Mouse (Mus musculus) ES-Bruce4 (cell line): ENCODE measurements at regions not wholly inside any gene's neighbourhood (a gene's known extent, or its start where the extent isn't known, plus 50 kb on each side); places are given as distances from the start of the nearest gene placed in this dataset.

Source experiments
- H3K27ac ChIP-seq: 2 replicates; pipeline ENCODE4 v1.5.1; 2012; ENCODE audit warnings: low read length, inconsistent platforms; ENCODE audit not compliant: insufficient read depth
- H3K27me3 ChIP-seq: 2 replicates; pipeline ENCODE4 v1.6.1; 2012; ENCODE audit warnings: mild to moderate bottlenecking, low read length, inconsistent platforms; ENCODE audit not compliant: control insufficient read depth, poor library complexity, insufficient read depth, severe bottlenecking
- H3K36me3 ChIP-seq: 2 replicates; pipeline ENCODE4 v1.6.1; 2012; ENCODE audit warnings: inconsistent platforms, mild to moderate bottlenecking, low read length, moderate library complexity; ENCODE audit not compliant: control insufficient read depth, poor library complexity, insufficient read depth, severe bottlenecking
- H3K4me1 ChIP-seq: one replicate; pipeline ENCODE4 v1.8.1; 2011; ENCODE audit warnings: low read length; ENCODE audit not compliant: control insufficient read depth, insufficient read depth
- H3K4me3 ChIP-seq: 2 replicates; pipeline ENCODE4 v1.5.1; 2011; ENCODE audit warnings: low read depth, mild to moderate bottlenecking, low read length
- H3K9ac ChIP-seq: 2 replicates; pipeline ENCODE4 v1.6.1; 2012; ENCODE audit warnings: low read depth, mild to moderate bottlenecking, inconsistent platforms; ENCODE audit not compliant: poor library complexity, severe bottlenecking
- H3K9me3 ChIP-seq: replicated peaks from 2 replicates; pipeline ENCODE4 v1.6.1; 2012; ENCODE audit warnings: mild to moderate bottlenecking, low read length, inconsistent platforms; ENCODE audit not compliant: control insufficient read depth, poor library complexity, insufficient read depth, severe bottlenecking
- CTCF ChIP-seq: IDR thresholded peaks from one replicate; pipeline ENCODE4 v1.8.1; 2011; ENCODE audit warnings: low read depth, low read length
- EP300 ChIP-seq: IDR thresholded peaks from 2 replicates; pipeline ENCODE4 v1.6.1; 2011; ENCODE audit warnings: low read depth, low read length; ENCODE audit not compliant: insufficient read depth
- POLR2A ChIP-seq: IDR thresholded peaks from one replicate; pipeline ENCODE4 v1.8.1; 2011; ENCODE audit warnings: low read length; ENCODE audit not compliant: insufficient read depth

GRCm38 (mm10) chr17:83101756-83102155 is 113.3 kb upstream of the Pkdcc start:
- H3K27ac ChIP-seq = no peak overlapping the region
- no peaks in the 10 kb centered on the region for H3K4me1 ChIP-seq
- no peak overlapping the region for H3K9ac ChIP-seq
- no peaks in the 10 kb centered on the region for H3K36me3 ChIP-seq
- no peak for TF ChIP-seq CTCF
- TF ChIP-seq EP300 = no peak
- TF ChIP-seq POLR2A = no peak
- no peaks in the 10 kb centered on the region for H3K27me3 ChIP-seq
- no peak overlapping the region for H3K4me3 ChIP-seq
- no peaks in the 10 kb centered on the region for H3K9me3 ChIP-seq

- Histone ChIP-seq H3K27ac (no peak overlapping the region), H3K9me3 (no peaks in the 10 kb centered on the region), H3K9ac (no peak overlapping the region), H3K4me3 (no peak overlapping the region), H3K27me3 (no peaks in the 10 kb centered on the region), H3K36me3 (no peaks in the 10 kb centered on the region), H3K4me1 (no peaks in the 10 kb centered on the region)
- TF ChIP-seq EP300 (no peak), CTCF (no peak), POLR2A (no peak)
Observed at GRCm38 (mm10) chr17:83102675-83103412, 112.2 kb upstream of the Pkdcc start.

DNA sequence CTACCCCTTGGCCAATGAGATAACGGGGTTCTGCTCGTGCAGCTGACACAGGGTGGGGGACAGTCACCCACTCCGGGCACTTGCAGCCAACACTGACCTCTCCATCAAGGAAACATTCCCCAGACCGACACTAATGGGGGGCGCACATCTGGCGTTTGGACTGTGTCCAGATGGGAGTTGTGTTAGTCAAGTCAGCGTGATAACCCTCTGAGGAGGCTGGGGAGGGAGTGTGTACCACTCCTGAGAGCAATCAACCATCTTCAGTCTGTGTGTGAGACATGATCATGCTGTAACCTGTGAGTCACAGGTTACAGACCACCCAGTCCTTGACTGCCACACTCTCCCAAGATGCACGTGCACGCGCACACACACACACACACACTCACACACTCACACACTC is 106.9 kb upstream of the Pkdcc start:
- Histone ChIP-seq H3K9ac (no peak overlapping the region), H3K27me3 (no peaks in the 10 kb centered on the region), H3K4me1 (no peaks in the 10 kb centered on the region), H3K27ac (no peak overlapping the region), H3K9me3 (no peaks in the 10 kb centered on the region), H3K4me3 (no peak overlapping the region), H3K36me3 (no peaks in the 10 kb centered on the region)
- TF ChIP-seq POLR2A = no peak
- TF ChIP-seq CTCF = no peak
- TF ChIP-seq EP300 = no peak

- Histone ChIP-seq H3K4me3 (no peak overlapping the region), H3K4me1 (no peaks in the 10 kb centered on the region), H3K27me3 (no peaks in the 10 kb centered on the region), H3K36me3 (no peaks in the 10 kb centered on the region), H3K9me3 (no peaks in the 10 kb centered on the region), H3K27ac (no peak overlapping the region), H3K9ac (no peak overlapping the region)
- TF ChIP-seq POLR2A = no peak
- no peak for TF ChIP-seq CTCF
- TF ChIP-seq EP300 = no peak
Observed at GRCm38 (mm10) chr17:83109792-83110440, 105.2 kb upstream of the Pkdcc start.

DNA sequence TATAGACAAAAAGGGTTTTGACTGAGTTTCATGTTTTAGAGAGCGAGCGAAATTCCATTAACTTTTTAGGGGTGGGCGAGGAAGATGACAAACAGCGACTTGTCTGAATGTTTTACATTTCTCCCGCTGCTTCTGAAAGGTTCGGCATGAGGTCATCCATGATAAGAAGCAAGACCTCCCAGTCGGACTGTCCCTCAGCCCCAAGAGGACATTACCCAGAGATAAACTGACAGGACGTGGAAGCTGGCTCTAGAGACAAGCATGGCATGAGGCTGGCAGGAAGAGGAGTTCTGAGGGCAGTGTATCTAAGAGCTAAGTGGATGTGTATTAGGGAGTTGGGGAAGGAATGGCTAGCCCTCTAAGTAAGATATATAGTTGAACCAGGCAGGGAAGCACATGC is 104.5 kb upstream of the Pkdcc start:
- Histone ChIP-seq H3K36me3 (no peaks in the 10 kb centered on the region), H3K4me1 (no peaks in the 10 kb centered on the region), H3K9ac (no peak overlapping the region), H3K4me3 (no peak overlapping the region), H3K9me3 (no peaks in the 10 kb centered on the region), H3K27ac (no peak overlapping the region), H3K27me3 (no peaks in the 10 kb centered on the region)
- TF ChIP-seq EP300 (no peak), POLR2A (no peak), CTCF (no peak)

- Histone ChIP-seq H3K27ac (no peak overlapping the region), H3K9ac (no peak overlapping the region), H3K9me3 (no peaks in the 10 kb centered on the region), H3K4me1 (no peaks in the 10 kb centered on the region), H3K27me3 (no peaks in the 10 kb centered on the region), H3K36me3 (no peaks in the 10 kb centered on the region), H3K4me3 (no peak overlapping the region)
- TF ChIP-seq POLR2A (no peak), CTCF (no peak), EP300 (no peak)
Observed at GRCm38 (mm10) chr17:83115146-83115545, 99.9 kb upstream of the Pkdcc start.
